Mouse (Mus musculus) heart, embryonic 16.5 days (tissue): ENCODE data around the gene Ablim1. TPM values are rescaled to one million over a fixed set of nuclear protein-coding genes. Genes with fewer than 3 reads are reported as not detected.

ENCODE experiments used
- ATAC-seq: fragments of 200-750 bp; cut with Nextera tagmentation; replicated peaks from 2 replicates; pipeline ENCODE4 v1.8.0; 2017; ENCODE audit warnings: moderate number of reproducible peaks; ENCODE audit not compliant: insufficient read depth, low FRiP score; ENCODE audit errors: extremely low read depth
- H3K27ac ChIP-seq: fragments of 300-500 bp; sonication (generic); 2 replicates; pipeline ENCODE4 v1.5.1; 2014; ENCODE audit warnings: mild to moderate bottlenecking, low read length, control low read depth, moderate library complexity
- H3K27me3 ChIP-seq: fragments of 300-500 bp; sonication (generic); 2 replicates; pipeline ENCODE4 v1.6.1; 2014; ENCODE audit warnings: low read length, mixed read lengths; ENCODE audit not compliant: control insufficient read depth, insufficient read depth
- H3K36me3 ChIP-seq: fragments of 300-500 bp; sonication (generic); 2 replicates; pipeline ENCODE4 v1.6.1; 2014; ENCODE audit not compliant: control insufficient read depth, insufficient read depth
- H3K4me1 ChIP-seq: fragments of 300-500 bp; sonication (generic); 2 replicates; pipeline ENCODE4 v1.6.1; 2014; ENCODE audit warnings: low read length, mixed read lengths; ENCODE audit not compliant: control insufficient read depth, insufficient read depth
- H3K4me2 ChIP-seq: fragments of 300-500 bp; sonication (generic); 2 replicates; pipeline ENCODE4 v1.6.1; 2014; ENCODE audit warnings: low read depth, mild to moderate bottlenecking, control low read depth, low read length
- H3K4me3 ChIP-seq: fragments of 300-500 bp; sonication (generic); 2 replicates; pipeline ENCODE4 v1.5.1; 2014; ENCODE audit warnings: mild to moderate bottlenecking, control low read depth, low read length
- H3K9ac ChIP-seq: fragments of 300-500 bp; sonication (generic); 2 replicates; pipeline ENCODE4 v1.6.1; 2014; ENCODE audit warnings: low read length, control low read depth
- H3K9me3 ChIP-seq: fragments of 300-500 bp; sonication (generic); replicated peaks from 2 replicates; pipeline ENCODE4 v1.6.1; 2016; ENCODE audit warnings: low read length; ENCODE audit not compliant: control insufficient read depth
- WGBS: fragments of 180-500 bp; shearing (Covaris S2); extraction: QIAGEN DNeasy Blood & Tissue Kit; methylation state at CpG from one replicate; pipeline ENCODE4 v1.1.7; 2014; 5-methylcytosine and 5-hydroxymethylcytosine counted together
- polyA plus RNA-seq: library from polyadenylated mRNA; unstranded; fragments of >200 nt; fragmentation: Nextera tagmentation; extraction: Ambion mirVana; gene quantifications from 2 replicates; pipeline ENCODE4 v1.2.1, GENCODE M21; 2015

Ablim1 gene
- polyA plus RNA-seq, 1 experiment from 2014 or later = 72.6 TPM

GRCm38 (mm10) chr19:57193382-57193781, 121.3 kb downstream of the Ablim1 start:
- no peak for ATAC-seq
- H3K36me3 ChIP-seq = peaks cover 4% of the 10 kb centered on the region; the same call in 1 of the 2 replicates
- H3K9me3 ChIP-seq = no peaks in the 10 kb centered on the region
- peaks cover 49% of the 10 kb centered on the region for H3K4me1 ChIP-seq
- H3K4me2 ChIP-seq = no peak overlapping the region
- H3K4me3 ChIP-seq = no peak overlapping the region
- H3K9ac ChIP-seq = no peak overlapping the region
- H3K27ac ChIP-seq = no peak overlapping the region
- H3K27me3 ChIP-seq = no peaks in the 10 kb centered on the region
- 72% methylated on average over 12 of the region's 12 CpGs for WGBS

GRCm38 (mm10) chr19:57191109-57191508, 123.6 kb downstream of the Ablim1 start:
- H3K9me3 ChIP-seq = no peaks in the 10 kb centered on the region
- no peaks in the 10 kb centered on the region for H3K27me3 ChIP-seq
- peaks cover 34% of the 10 kb centered on the region for H3K4me1 ChIP-seq
- no peak overlapping the region for H3K4me3 ChIP-seq
- H3K36me3 ChIP-seq = peaks cover 4% of the 10 kb centered on the region; the same call in 1 of the 2 replicates
- H3K4me2 ChIP-seq = no peak overlapping the region
- H3K27ac ChIP-seq = no peak overlapping the region
- H3K9ac ChIP-seq = no peak overlapping the region
- no peak for ATAC-seq
- WGBS = 91% methylated on average over 1 of the region's 1 CpGs

- 63% methylated on average over 5 of the region's 5 CpGs for WGBS
- no peak overlapping the region for H3K9ac ChIP-seq
- no peaks in the 10 kb centered on the region for H3K9me3 ChIP-seq
- peaks cover 4% of the 10 kb centered on the region; the same call in 1 of the 2 replicates for H3K36me3 ChIP-seq
- ATAC-seq = no peak
- no peak overlapping the region; the same call in 1 of the 2 replicates for H3K27ac ChIP-seq
- peaks cover 26% of the 10 kb centered on the region for H3K4me1 ChIP-seq
- no peak overlapping the region for H3K4me2 ChIP-seq
- H3K27me3 ChIP-seq = no peaks in the 10 kb centered on the region
- no peak overlapping the region for H3K4me3 ChIP-seq
Observed at GRCm38 (mm10) chr19:57189427-57189826, 125.3 kb downstream of the Ablim1 start.

- ATAC-seq = no peak
- Histone ChIP-seq H3K4me2 (no peak overlapping the region), H3K27me3 (no peaks in the 10 kb centered on the region), H3K9me3 (no peaks in the 10 kb centered on the region), H3K4me3 (no peak overlapping the region), H3K4me1 (peaks cover 24% of the 10 kb centered on the region), H3K27ac (no peak overlapping the region), H3K9ac (no peak overlapping the region), H3K36me3 (peaks cover 4% of the 10 kb centered on the region; the same call in 1 of the 2 replicates)
- 78% methylated on average over 4 of the region's 4 CpGs for WGBS
Observed at GRCm38 (mm10) chr19:57188553-57188952, 126.2 kb downstream of the Ablim1 start.

GRCm38 (mm10) chr19:57185021-57185420, 129.7 kb downstream of the Ablim1 start:
- 23% methylated on average over 3 of the region's 3 CpGs for WGBS

GRCm38 (mm10) chr19:57182938-57183720, 131.6 kb downstream of the Ablim1 start:
- Histone ChIP-seq H3K4me1 (peaks cover 35% of the 10 kb centered on the region), H3K27me3 (no peaks in the 10 kb centered on the region), H3K9ac (no peak overlapping the region), H3K4me2 (no peak overlapping the region), H3K4me3 (no peak overlapping the region), H3K36me3 (no peaks in the 10 kb centered on the region), H3K27ac (0 out of 2 replicates have a peak overlapping the region, but pooled peaks have one; percentile 5), H3K9me3 (no peaks in the 10 kb centered on the region)
- WGBS = 47% methylated on average over 13 of the region's 13 CpGs
- no peak for ATAC-seq

More at GRCm38 (mm10) chr19:57185021-57185420, 129.7 kb downstream of the Ablim1 start:
- Histone ChIP-seq H3K27me3 (no peaks in the 10 kb centered on the region), H3K4me1 (peaks cover 46% of the 10 kb centered on the region), H3K9me3 (no peaks in the 10 kb centered on the region), H3K9ac (no peak overlapping the region), H3K36me3 (no peaks in the 10 kb centered on the region), H3K27ac (no peak overlapping the region), H3K4me3 (no peak overlapping the region), H3K4me2 (no peak overlapping the region)
- no peak for ATAC-seq

GRCm38 (mm10) chr19:57181852-57182528, 132.7 kb downstream of the Ablim1 start:
- Histone ChIP-seq H3K36me3 (no peaks in the 10 kb centered on the region), H3K9ac (no peak overlapping the region), H3K27me3 (no peaks in the 10 kb centered on the region), H3K4me2 (no peak overlapping the region), H3K27ac (peak overlapping the region; percentile 78), H3K4me3 (no peak overlapping the region), H3K9me3 (no peaks in the 10 kb centered on the region), H3K4me1 (peaks cover 40% of the 10 kb centered on the region)
- ATAC-seq = no peak
- 70% methylated on average over 10 of the region's 10 CpGs for WGBS

GRCm38 (mm10) chr19:57181317-57181716, 133.4 kb downstream of the Ablim1 start:
- no peak overlapping the region for H3K9ac ChIP-seq
- H3K4me3 ChIP-seq = no peak overlapping the region
- H3K27me3 ChIP-seq = no peaks in the 10 kb centered on the region
- ATAC-seq = no peak
- no peak overlapping the region for H3K4me2 ChIP-seq
- peaks cover 45% of the 10 kb centered on the region for H3K4me1 ChIP-seq
- no peaks in the 10 kb centered on the region for H3K9me3 ChIP-seq
- WGBS = 90% methylated on average over 6 of the region's 6 CpGs
- H3K27ac ChIP-seq = peak overlapping the region; percentile 78
- H3K36me3 ChIP-seq = no peaks in the 10 kb centered on the region

- Histone ChIP-seq H3K4me2 (no peak overlapping the region), H3K4me1 (peaks cover 45% of the 10 kb centered on the region), H3K9me3 (no peaks in the 10 kb centered on the region), H3K4me3 (no peak overlapping the region), H3K36me3 (no peaks in the 10 kb centered on the region), H3K27me3 (no peaks in the 10 kb centered on the region), H3K9ac (no peak overlapping the region), H3K27ac (peak overlapping the region; percentile 78)
- WGBS = 61% methylated on average over 3 of the region's 3 CpGs
- ATAC-seq = no peak
Observed at GRCm38 (mm10) chr19:57180908-57181307, 133.8 kb downstream of the Ablim1 start.
